Mouse (Mus musculus): ENCODE measurements around the gene Ttc36. TPM values are rescaled to one million over a fixed set of nuclear protein-coding genes. Genes with fewer than 3 reads are reported as not detected.
A peak's percentile ranks its signal among the peaks of the same experiment; 100 is the strongest.

Ttc36 gene
- total and polyA plus RNA-seq, 3 experiments = 0.96 to 1.3 (median 0.97) TPM

- Histone ChIP-seq H3K27ac (no peak overlapping the region), H3K9ac (ENCODE audit: low read depth, low read length) (no peak overlapping the region), H3K4me1 (ENCODE audit: control insufficient read depth, insufficient read depth, low read length) (no peaks in the 10 kb centered on the region), H3K79me2 (replicated peaks; ENCODE audit: control insufficient read depth, insufficient read depth, low read length) (no peaks in the 10 kb centered on the region), H3K36me3 (ENCODE audit: control insufficient read depth, insufficient read depth, low read length) (peaks cover 5% of the 10 kb centered on the region), H3K4me3 (no peak overlapping the region), H3K27me3 (ENCODE audit: control insufficient read depth, insufficient read depth, low read length) (no peaks in the 10 kb centered on the region)
- intact Hi-C loops (cut with DNase I) = no loop called here
- no peak for DNase-seq
- TF ChIP-seq POLR2A (IDR thresholded peaks at IDR 0.05; ENCODE audit: insufficient read depth, low read depth, low read length) (no peak), EP300 (IDR thresholded peaks at IDR 0.05; ENCODE audit: insufficient read depth, low read depth, low read length) (no peak), CTCF (IDR thresholded peaks at IDR 0.05) (no peak)
- 94% methylated on average over 11 of the region's 11 CpGs for WGBS
Observed at GRCm38 (mm10) chr9:44828944-44829343, 26.1 kb upstream of the Ttc36 start.

- Histone ChIP-seq H3K9ac (ENCODE audit: low read depth, low read length) (no peak overlapping the region), H3K27ac (no peak overlapping the region), H3K79me2 (replicated peaks; ENCODE audit: control insufficient read depth, insufficient read depth, low read length) (no peaks in the 10 kb centered on the region), H3K4me1 (ENCODE audit: control insufficient read depth, insufficient read depth, low read length) (no peaks in the 10 kb centered on the region), H3K4me3 (no peak overlapping the region), H3K36me3 (ENCODE audit: control insufficient read depth, insufficient read depth, low read length) (peaks cover 5% of the 10 kb centered on the region), H3K27me3 (ENCODE audit: control insufficient read depth, insufficient read depth, low read length) (no peaks in the 10 kb centered on the region)
- WGBS = 82% methylated on average over 7 of the region's 7 CpGs
- intact Hi-C loops (cut with DNase I) = no loop called here
- TF ChIP-seq POLR2A (IDR thresholded peaks at IDR 0.05; ENCODE audit: insufficient read depth, low read depth, low read length) (no peak), EP300 (IDR thresholded peaks at IDR 0.05; ENCODE audit: insufficient read depth, low read depth, low read length) (no peak), CTCF (IDR thresholded peaks at IDR 0.05) (no peak)
- DNase-seq = no peak
Observed at GRCm38 (mm10) chr9:44826660-44827059, 23.8 kb upstream of the Ttc36 start.

- Histone ChIP-seq H3K4me1 (ENCODE audit: control insufficient read depth, insufficient read depth, low read length) (no peaks in the 10 kb centered on the region), H3K9ac (ENCODE audit: low read depth, low read length) (no peak overlapping the region), H3K27me3 (ENCODE audit: control insufficient read depth, insufficient read depth, low read length) (no peaks in the 10 kb centered on the region), H3K36me3 (ENCODE audit: control insufficient read depth, insufficient read depth, low read length) (no peaks in the 10 kb centered on the region; the same call in 1 of the 2 replicates), H3K79me2 (replicated peaks; ENCODE audit: control insufficient read depth, insufficient read depth, low read length) (no peaks in the 10 kb centered on the region), H3K27ac (no peak overlapping the region), H3K4me3 (no peak overlapping the region)
- intact Hi-C loops (cut with DNase I) = no loop called here
- 79% methylated on average over 15 of the region's 15 CpGs for WGBS
- peak in 1 of 2 experiments; percentile 21 for DNase-seq
- TF ChIP-seq CTCF (IDR thresholded peaks at IDR 0.05) = no peak
- TF ChIP-seq EP300 (IDR thresholded peaks at IDR 0.05; ENCODE audit: insufficient read depth, low read depth, low read length) = no peak
- no peak for TF ChIP-seq POLR2A (IDR thresholded peaks at IDR 0.05; ENCODE audit: insufficient read depth, low read depth, low read length)
Observed at GRCm38 (mm10) chr9:44819920-44820827, 17.3 kb upstream of the Ttc36 start.

GRCm38 (mm10) chr9:44817522-44817921 is 14.7 kb upstream of the Ttc36 start:
- Histone ChIP-seq H3K4me3 (no peak overlapping the region), H3K27me3 (ENCODE audit: control insufficient read depth, insufficient read depth, low read length) (no peaks in the 10 kb centered on the region)
- WGBS = 63% methylated on average over 5 of the region's 5 CpGs

GRCm38 (mm10) chr9:44814179-44814578 is 11.3 kb upstream of the Ttc36 start:
- no peak for DNase-seq
- H3K4me3 ChIP-seq = no peak overlapping the region
- H3K27me3 ChIP-seq (ENCODE audit: control insufficient read depth, insufficient read depth, low read length) = no peaks in the 10 kb centered on the region
- H3K4me1 ChIP-seq (ENCODE audit: control insufficient read depth, insufficient read depth, low read length) = no peaks in the 10 kb centered on the region
- no peak overlapping the region for H3K9ac ChIP-seq (ENCODE audit: low read depth, low read length)
- no peaks in the 10 kb centered on the region for H3K36me3 ChIP-seq (ENCODE audit: control insufficient read depth, insufficient read depth, low read length)
- intact Hi-C loops (cut with DNase I) = no loop called here
- no peak overlapping the region for H3K27ac ChIP-seq
- no peaks in the 10 kb centered on the region for H3K79me2 ChIP-seq (replicated peaks; ENCODE audit: control insufficient read depth, insufficient read depth, low read length)
- TF ChIP-seq EP300 (IDR thresholded peaks at IDR 0.05; ENCODE audit: insufficient read depth, low read depth, low read length) = no peak
- TF ChIP-seq POLR2A (IDR thresholded peaks at IDR 0.05; ENCODE audit: insufficient read depth, low read depth, low read length) = no peak
- TF ChIP-seq CTCF (IDR thresholded peaks at IDR 0.05) = no peak
- 92% methylated on average over 8 of the region's 8 CpGs for WGBS

More at GRCm38 (mm10) chr9:44817522-44817921, 14.7 kb upstream of the Ttc36 start:
- Histone ChIP-seq H3K27ac (no peak overlapping the region), H3K79me2 (replicated peaks; ENCODE audit: control insufficient read depth, insufficient read depth, low read length) (no peaks in the 10 kb centered on the region), H3K9ac (ENCODE audit: low read depth, low read length) (no peak overlapping the region), H3K36me3 (ENCODE audit: control insufficient read depth, insufficient read depth, low read length) (no peaks in the 10 kb centered on the region), H3K4me1 (ENCODE audit: control insufficient read depth, insufficient read depth, low read length) (no peaks in the 10 kb centered on the region)
- intact Hi-C loops (cut with DNase I) = no loop called here
- no peak for DNase-seq
- TF ChIP-seq POLR2A (IDR thresholded peaks at IDR 0.05; ENCODE audit: insufficient read depth, low read depth, low read length) = no peak

GRCm38 (mm10) chr9:44810316-44810715 is 7.4 kb upstream of the Ttc36 start:
- Histone ChIP-seq H3K4me3 (no peak overlapping the region), H3K79me2 (replicated peaks; ENCODE audit: control insufficient read depth, insufficient read depth, low read length) (no peaks in the 10 kb centered on the region), H3K27me3 (ENCODE audit: control insufficient read depth, insufficient read depth, low read length) (no peaks in the 10 kb centered on the region), H3K4me1 (ENCODE audit: control insufficient read depth, insufficient read depth, low read length) (no peaks in the 10 kb centered on the region), H3K27ac (no peak overlapping the region), H3K9ac (ENCODE audit: low read depth, low read length) (no peak overlapping the region), H3K36me3 (ENCODE audit: control insufficient read depth, insufficient read depth, low read length) (no peaks in the 10 kb centered on the region)
- WGBS = 75% methylated on average over 10 of the region's 10 CpGs
- DNase-seq = no peak
- intact Hi-C loops (cut with DNase I) = no loop called here
- no peak for TF ChIP-seq CTCF (IDR thresholded peaks at IDR 0.05)
- no peak for TF ChIP-seq EP300 (IDR thresholded peaks at IDR 0.05; ENCODE audit: insufficient read depth, low read depth, low read length)
- TF ChIP-seq POLR2A (IDR thresholded peaks at IDR 0.05; ENCODE audit: insufficient read depth, low read depth, low read length) = no peak

Data from heart, adult 2 months (tissue).